23 mouse cellular contexts compared by ENCODE assay signal in genomic region chr17:63071134-63071923, GRCm38 (mm10).
DNase-seq lines count a peak whose midpoint lies in the region; ATAC-seq and TF ChIP-seq lines count a peak whose summit lies in the region.
"Had no signal": no experiment of that assay in that cellular context is flagged by ENCODE, and none has a peak within 500 bp of the region (broad histone marks: within the 10 kb centered on the region; RNA-seq: fewer than 3 reads in every experiment).

No protein-coding gene starts in this region.

- H3K9me3 ChIP-seq in forebrain, embryonic 10.5 days: no peaks in the 10 kb centered on the region
- no peaks in the 10 kb centered on the region for H3K9me3 ChIP-seq in forebrain, embryonic 11.5 days (ENCODE audit: control insufficient read depth, low read length)
- H3K9me3 ChIP-seq in midbrain, embryonic 10.5 days (replicated peaks): no peaks in the 10 kb centered on the region
- H3K9me3 ChIP-seq in midbrain, embryonic 14.5 days (ENCODE audit: control insufficient read depth, low read length): no peaks in the 10 kb centered on the region
- no peaks in the 10 kb centered on the region for H3K9me3 ChIP-seq in forebrain, embryonic 13.5 days (replicated peaks)
- H3K9me3 ChIP-seq in midbrain, embryonic 15.5 days: no peaks in the 10 kb centered on the region
- H3K9me3 ChIP-seq in stomach, postnatal 0 days (ENCODE audit: control insufficient read depth, low read length): no peaks in the 10 kb centered on the region
- H3K9me3 ChIP-seq: kidney, embryonic 15.5 days; limb, embryonic 13.5 days; liver, embryonic 13.5 days; lung, embryonic 15.5 days; stomach, embryonic 15.5 days had no signal

- TF ChIP-seq CTCF in stomach, postnatal 0 days (IDR thresholded peaks at IDR 0.05; ENCODE audit: low read depth): no peak

- no peak for TF ChIP-seq EP300 in stomach, postnatal 0 days (optimal IDR thresholded peaks at IDR 0.05)

- H3K4me2 ChIP-seq in forebrain, embryonic 11.5 days (ENCODE audit: low read depth, low read length, severe bottlenecking): no peak overlapping the region
- H3K4me2 ChIP-seq in midbrain, embryonic 14.5 days (ENCODE audit: low read length): no peak overlapping the region
- H3K4me2 ChIP-seq in forebrain, embryonic 13.5 days: no peak overlapping the region
- H3K4me2 ChIP-seq in midbrain, embryonic 15.5 days: no peak overlapping the region
- no peak overlapping the region for H3K4me2 ChIP-seq in stomach, postnatal 0 days (replicated peaks; ENCODE audit: low read depth)
- H3K4me2 ChIP-seq: kidney, embryonic 15.5 days; limb, embryonic 13.5 days; liver, embryonic 13.5 days; lung, embryonic 15.5 days; stomach, embryonic 15.5 days had no signal

- H3K9ac ChIP-seq in forebrain, embryonic 11.5 days (ENCODE audit: low read length): no peak overlapping the region
- H3K9ac ChIP-seq in midbrain, embryonic 14.5 days (replicated peaks; ENCODE audit: low read length): no peak overlapping the region
- H3K9ac ChIP-seq in forebrain, embryonic 13.5 days: no peak overlapping the region
- no peak overlapping the region for H3K9ac ChIP-seq in midbrain, embryonic 15.5 days
- no peak overlapping the region for H3K9ac ChIP-seq in stomach, postnatal 0 days (ENCODE audit: low read length)
- H3K9ac ChIP-seq: kidney, embryonic 15.5 days; limb, embryonic 13.5 days; liver, embryonic 13.5 days; lung, embryonic 15.5 days; stomach, embryonic 15.5 days had no signal

- peak overlapping the region; percentile 61; the same call in 1 of the 2 replicates for H3K27ac ChIP-seq in forebrain, embryonic 10.5 days
- no peak overlapping the region for H3K27ac ChIP-seq in forebrain, embryonic 11.5 days (ENCODE audit: low read depth, low read length)
- H3K27ac ChIP-seq in midbrain, embryonic 10.5 days (replicated peaks): peak overlapping the region; percentile 67
- H3K27ac ChIP-seq in midbrain, embryonic 14.5 days (replicated peaks; ENCODE audit: low read depth, low read length): no peak overlapping the region
- no peak overlapping the region for H3K27ac ChIP-seq in forebrain, embryonic 13.5 days
- H3K27ac ChIP-seq in midbrain, embryonic 15.5 days: no peak overlapping the region
- no peak overlapping the region for H3K27ac ChIP-seq in stomach, postnatal 0 days (replicated peaks)
- H3K27ac ChIP-seq: heart, adult 2 months; kidney, embryonic 15.5 days; limb, embryonic 13.5 days; liver, embryonic 13.5 days; lung, embryonic 15.5 days; stomach, embryonic 15.5 days had no signal

- H3K4me1 ChIP-seq in forebrain, embryonic 10.5 days: peaks cover 62% of the 10 kb centered on the region
- H3K4me1 ChIP-seq in forebrain, embryonic 11.5 days (replicated peaks; ENCODE audit: control insufficient read depth, insufficient read depth, low read length): peaks cover 11% of the 10 kb centered on the region; the same call in 1 of the 2 replicates
- peaks cover 72% of the 10 kb centered on the region for H3K4me1 ChIP-seq in midbrain, embryonic 10.5 days
- peaks cover 38% of the 10 kb centered on the region for H3K4me1 ChIP-seq in midbrain, embryonic 14.5 days (ENCODE audit: control insufficient read depth, insufficient read depth, low read length)
- peaks cover 30% of the 10 kb centered on the region for H3K4me1 ChIP-seq in forebrain, embryonic 13.5 days
- peaks cover 32% of the 10 kb centered on the region for H3K4me1 ChIP-seq in midbrain, embryonic 15.5 days
- no peaks in the 10 kb centered on the region for H3K4me1 ChIP-seq in stomach, postnatal 0 days (replicated peaks; ENCODE audit: control insufficient read depth, insufficient read depth)
- H3K4me1 ChIP-seq: liver, embryonic 13.5 days; stomach, embryonic 15.5 days had no signal

- WGBS in forebrain, embryonic 10.5 days: 84% methylated on average over 15 of the region's 15 CpGs
- 86% methylated on average over 15 of the region's 15 CpGs for WGBS in forebrain, embryonic 11.5 days
- 83% methylated on average over 15 of the region's 15 CpGs for WGBS in midbrain, embryonic 10.5 days
- 61% methylated on average over 15 of the region's 15 CpGs for WGBS in midbrain, embryonic 14.5 days
- WGBS in forebrain, embryonic 13.5 days: 73% methylated on average over 15 of the region's 15 CpGs
- WGBS in midbrain, embryonic 15.5 days: 61% methylated on average over 15 of the region's 15 CpGs
- WGBS in stomach, postnatal 0 days: 85% methylated on average over 15 of the region's 15 CpGs

- H3K4me3 ChIP-seq in forebrain, embryonic 10.5 days: no peak overlapping the region
- H3K4me3 ChIP-seq in forebrain, embryonic 11.5 days (ENCODE audit: low read depth, low read length): no peak overlapping the region
- H3K4me3 ChIP-seq in midbrain, embryonic 10.5 days: no peak overlapping the region
- no peak overlapping the region for H3K4me3 ChIP-seq in midbrain, embryonic 14.5 days (replicated peaks; ENCODE audit: low read depth, low read length)
- no peak overlapping the region for H3K4me3 ChIP-seq in forebrain, embryonic 13.5 days
- H3K4me3 ChIP-seq in midbrain, embryonic 15.5 days: no peak overlapping the region
- no peak overlapping the region for H3K4me3 ChIP-seq in stomach, postnatal 0 days (ENCODE audit: low read depth, low read length)
- H3K4me3 ChIP-seq: heart, adult 2 months; kidney, embryonic 15.5 days; limb, embryonic 13.5 days; liver, embryonic 13.5 days; lung, embryonic 15.5 days; stomach, embryonic 15.5 days had no signal

- H3K27me3 ChIP-seq in forebrain, embryonic 10.5 days (ENCODE audit: poor library complexity, severe bottlenecking): no peaks in the 10 kb centered on the region; the same call in 1 of the 2 replicates
- H3K27me3 ChIP-seq in forebrain, embryonic 11.5 days (ENCODE audit: control insufficient read depth, insufficient read depth, low read length): no peaks in the 10 kb centered on the region
- peaks cover 52% of the 10 kb centered on the region for H3K27me3 ChIP-seq in midbrain, embryonic 10.5 days (ENCODE audit: low read depth, poor library complexity, severe bottlenecking)
- no peaks in the 10 kb centered on the region for H3K27me3 ChIP-seq in midbrain, embryonic 14.5 days (ENCODE audit: control insufficient read depth, insufficient read depth, low read length)
- H3K27me3 ChIP-seq in forebrain, embryonic 13.5 days: no peaks in the 10 kb centered on the region
- no peaks in the 10 kb centered on the region for H3K27me3 ChIP-seq in midbrain, embryonic 15.5 days (replicated peaks)
- no peaks in the 10 kb centered on the region for H3K27me3 ChIP-seq in stomach, postnatal 0 days (ENCODE audit: control insufficient read depth, insufficient read depth, low read length)
- H3K27me3 ChIP-seq: CH12.LX; kidney, embryonic 15.5 days; limb, embryonic 13.5 days; liver, embryonic 13.5 days; lung, embryonic 15.5 days; stomach, embryonic 15.5 days had no signal

- ATAC-seq in forebrain, embryonic 11.5 days (replicated peaks; ENCODE audit: low FRiP score): no peak; the same call in 1 of the 2 replicates
- no peak for ATAC-seq in midbrain, embryonic 14.5 days (ENCODE audit: low FRiP score, low TSS enrichment)
- ATAC-seq in forebrain, embryonic 13.5 days: peak; percentile 46; the same call in 1 of the 2 replicates
- ATAC-seq in midbrain, embryonic 15.5 days (replicated peaks): peak; percentile 12; the same call in 1 of the 2 replicates
- ATAC-seq in stomach, postnatal 0 days (ENCODE audit: low FRiP score, low TSS enrichment): no peak
- ATAC-seq: intestine, embryonic 16.5 days had no signal

- no peaks in the 10 kb centered on the region for H3K36me3 ChIP-seq in forebrain, embryonic 10.5 days (replicated peaks)
- no peaks in the 10 kb centered on the region for H3K36me3 ChIP-seq in forebrain, embryonic 11.5 days (ENCODE audit: control insufficient read depth, insufficient read depth, low read length)
- H3K36me3 ChIP-seq in midbrain, embryonic 10.5 days: no peaks in the 10 kb centered on the region
- H3K36me3 ChIP-seq in midbrain, embryonic 14.5 days (ENCODE audit: control insufficient read depth, insufficient read depth, low read length): no peaks in the 10 kb centered on the region
- H3K36me3 ChIP-seq in forebrain, embryonic 13.5 days (ENCODE audit: poor library complexity, severe bottlenecking): no peaks in the 10 kb centered on the region
- no peaks in the 10 kb centered on the region for H3K36me3 ChIP-seq in midbrain, embryonic 15.5 days (replicated peaks)
- H3K36me3 ChIP-seq in stomach, postnatal 0 days (ENCODE audit: control insufficient read depth, insufficient read depth, low read length): no peaks in the 10 kb centered on the region
- H3K36me3 ChIP-seq: kidney, embryonic 15.5 days; limb, embryonic 13.5 days; liver, embryonic 13.5 days; lung, embryonic 15.5 days; stomach, embryonic 15.5 days had no signal

- DNase-seq in forebrain, embryonic 10.5 days (ENCODE audit: extremely low spot score, low spot score): no peak
- DNase-seq in forebrain, embryonic 11.5 days (ENCODE audit: low spot score): no peak
- no peak for DNase-seq in midbrain, embryonic 10.5 days (ENCODE audit: low spot score)
- DNase-seq in midbrain, embryonic 14.5 days: no peak
- DNase-seq in stomach, postnatal 0 days (ENCODE audit: low spot score): no peak
- DNase-seq: cerebellum, adult 2 months; cerebellum, postnatal 36 days; gastrocnemius, postnatal 10 days; kidney, postnatal 4 days; layer of hippocampus, adult 9-11 months; liver, embryonic 13.5 days; lung, postnatal 4 days; right cerebral cortex, postnatal 25 days; thymus, postnatal 25 days had no signal

Comparison
In these comparisons a context has a peak if more than half of its experiments do, and no peak if none do; other contexts are left out.
1. H3K27ac ChIP-seq: peak in forebrain, embryonic 10.5 days (single experiment) and midbrain, embryonic 10.5 days (single experiment); none in forebrain, embryonic 11.5 days (single experiment), midbrain, embryonic 14.5 days (single experiment), forebrain, embryonic 13.5 days (single experiment), midbrain, embryonic 15.5 days (single experiment) and stomach, postnatal 0 days (single experiment).
2. ATAC-seq: peak in forebrain, embryonic 13.5 days (single experiment) and midbrain, embryonic 15.5 days (single experiment); none in forebrain, embryonic 11.5 days (single experiment), midbrain, embryonic 14.5 days (single experiment) and stomach, postnatal 0 days (single experiment).